Mouse (Mus musculus): Measurements from ENCODE around the gene Adgrg6.

- TF ChIP-seq CTCF (conservative IDR thresholded peaks at IDR 0.05; ENCODE audit: low read length), result no peak
- no peak for TF ChIP-seq NANOG (IDR thresholded peaks at IDR 0.05; ENCODE audit: borderline replicate concordance, low read length)
- no peak for TF ChIP-seq POU5F1 (IDR thresholded peaks at IDR 0.05; ENCODE audit: borderline replicate concordance, low read length)
Measured at GRCm38 (mm10) chr10:14459819-14460218, 85.6 kb downstream of the Adgrg6 start.
